Mouse (Mus musculus) embryonic facial prominence, embryonic 11.5 days (tissue): ENCODE results near the gene Rsbn1l. TPM values are rescaled to one million over a fixed set of nuclear protein-coding genes. Genes with fewer than 3 reads are reported as not detected.
A peak's percentile ranks its signal among the peaks of the same experiment; 100 is the strongest.

Experiments
- ATAC-seq: fragments of 200-750 bp; cut with Nextera tagmentation; replicated peaks from 2 replicates; pipeline ENCODE4 v1.8.0; 2017; ENCODE audit warnings: low read depth; ENCODE audit not compliant: insufficient number of reproducible peaks, low FRiP score, low TSS enrichment
- DNase-seq: peaks from one replicate; pipeline ENCODE4 v3.0.0-alpha.2; 2015; ENCODE audit warnings: low spot score
- H3K27ac ChIP-seq: fragments of 300-500 bp; sonication (generic); replicated peaks from 2 replicates; pipeline ENCODE4 v1.5.1; 2014; ENCODE audit warnings: mild to moderate bottlenecking, low read depth, low read length, control low read depth
- H3K27me3 ChIP-seq: fragments of 300-500 bp; sonication (generic); 2 replicates; pipeline ENCODE4 v1.6.1; 2014; ENCODE audit warnings: mild to moderate bottlenecking, low read length, moderate library complexity, mixed read lengths; ENCODE audit not compliant: control insufficient read depth, insufficient read depth
- H3K36me3 ChIP-seq: fragments of 300-500 bp; sonication (generic); replicated peaks from 2 replicates; pipeline ENCODE4 v1.6.1; 2014; ENCODE audit warnings: low read depth, mild to moderate bottlenecking, low read length, moderate library complexity, mixed read lengths; ENCODE audit not compliant: control insufficient read depth, insufficient read depth
- H3K4me1 ChIP-seq: fragments of 300-500 bp; sonication (generic); 2 replicates; pipeline ENCODE4 v1.6.1; 2014; ENCODE audit warnings: low read length, mixed read lengths; ENCODE audit not compliant: control insufficient read depth, insufficient read depth
- H3K4me2 ChIP-seq: fragments of 300-500 bp; sonication (generic); 2 replicates; pipeline ENCODE4 v1.6.1; 2014; ENCODE audit warnings: low read depth, mild to moderate bottlenecking, control low read depth, low read length, moderate library complexity
- H3K4me3 ChIP-seq: fragments of 300-500 bp; sonication (generic); 2 replicates; pipeline ENCODE4 v1.5.1; 2014; ENCODE audit warnings: low read depth, low read length, control low read depth
- H3K9ac ChIP-seq: fragments of 300-500 bp; sonication (generic); replicated peaks from 2 replicates; pipeline ENCODE4 v1.6.1; 2014; ENCODE audit warnings: mild to moderate bottlenecking, control low read depth, low read length
- H3K9me3 ChIP-seq: fragments of 300-500 bp; sonication (generic); replicated peaks from 2 replicates; pipeline ENCODE4 v1.6.1; 2016; ENCODE audit warnings: mild to moderate bottlenecking, low read length, inconsistent platforms, mixed read lengths; ENCODE audit not compliant: control insufficient read depth
- WGBS: fragments of 180-500 bp; shearing (Covaris S2); extraction: QIAGEN DNeasy Blood & Tissue Kit; methylation state at CpG from one replicate; pipeline ENCODE4 v1.1.7; 2014; 5-methylcytosine and 5-hydroxymethylcytosine counted together
- polyA plus RNA-seq: library from polyadenylated mRNA; unstranded; fragments of >200 nt; fragmentation: Nextera tagmentation; extraction: Ambion mirVana; gene quantifications from 2 replicates; pipeline ENCODE4 v1.2.1, GENCODE M21; 2014

Gene Rsbn1l
- polyA plus RNA-seq, 1 experiment from 2014 or later: 5.7 TPM

DNA sequence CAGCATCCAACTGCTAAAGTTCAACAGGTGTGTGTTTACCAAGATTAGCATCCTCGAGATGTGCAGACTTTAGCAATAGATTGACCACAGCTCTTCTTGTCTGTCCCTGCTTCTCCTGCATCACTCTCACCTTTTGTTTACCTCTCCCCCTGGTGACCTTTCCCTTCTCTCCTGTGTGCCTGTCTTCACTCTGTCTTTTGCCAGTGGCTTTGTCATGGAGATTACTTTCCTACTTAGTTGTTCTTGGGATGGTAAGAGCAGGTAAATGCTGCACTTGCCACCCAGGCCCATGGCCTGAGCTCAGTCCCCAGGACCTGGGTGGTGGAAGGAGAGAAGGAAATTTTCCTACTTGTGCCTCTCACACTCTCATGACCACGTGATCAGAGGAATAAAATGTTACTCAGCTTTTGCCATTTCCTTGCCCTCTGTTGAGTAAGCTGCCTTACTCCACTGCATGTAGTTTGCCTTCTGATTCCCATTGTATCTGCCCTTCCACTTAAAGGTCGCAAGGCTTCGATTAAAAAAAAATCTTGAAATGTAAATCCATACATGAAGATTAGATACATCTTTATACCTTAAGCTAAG is 72.1 kb downstream of the Rsbn1l start:
- Histone ChIP-seq H3K4me3 (no peak overlapping the region), H3K9me3 (no peaks in the 10 kb centered on the region), H3K27ac (no peak overlapping the region), H3K36me3 (no peaks in the 10 kb centered on the region), H3K4me1 (no peaks in the 10 kb centered on the region), H3K27me3 (no peaks in the 10 kb centered on the region), H3K4me2 (no peak overlapping the region), H3K9ac (no peak overlapping the region)
- ATAC-seq (no peak), DNase-seq (no peak)
- WGBS: 79% methylated on average over 4 of the region's 4 CpGs

DNA sequence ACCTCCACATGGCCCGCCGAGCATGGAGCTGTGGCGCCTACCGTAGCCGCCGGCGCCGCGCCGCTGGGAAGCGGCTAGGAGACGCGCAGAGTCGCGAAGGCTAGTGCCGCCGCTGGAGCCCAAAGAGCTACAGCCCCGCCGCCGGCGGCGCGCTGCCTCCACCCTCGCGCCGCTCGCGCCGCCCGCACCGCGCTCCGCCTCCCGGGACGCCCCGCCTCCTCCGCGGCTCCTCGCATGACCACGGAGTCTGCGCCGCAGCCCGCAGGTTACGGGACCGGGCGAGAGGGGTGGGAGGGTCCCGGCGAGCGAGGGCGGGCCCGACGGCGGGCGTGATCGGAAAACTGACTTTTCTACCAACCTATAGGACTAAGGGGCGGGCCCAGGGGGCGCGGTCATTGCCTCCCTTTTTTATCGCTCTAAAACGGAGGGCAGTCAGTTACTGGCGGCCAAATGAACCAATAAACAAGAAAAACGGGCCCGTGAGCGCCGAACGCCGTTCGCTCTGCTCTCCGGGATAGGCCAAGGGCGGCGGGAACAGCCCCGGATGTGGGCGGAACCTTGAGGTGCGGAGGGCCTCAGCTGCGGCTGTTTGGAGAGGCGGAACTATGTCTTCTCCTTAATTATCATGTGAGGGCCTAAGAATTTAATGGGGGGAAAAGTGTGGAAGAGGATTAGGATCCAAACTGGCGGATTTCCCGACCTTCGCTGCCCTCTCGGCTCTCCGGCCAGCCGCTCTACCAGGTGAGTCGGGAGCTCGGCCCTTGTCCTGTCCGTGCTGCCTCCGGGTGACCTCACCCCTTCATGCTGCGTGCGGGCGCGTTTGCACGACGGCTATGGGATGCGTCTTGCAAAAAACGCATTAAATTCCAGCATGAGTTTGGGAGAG is 74.0 kb downstream of the Rsbn1l start, which contains the start of the genes Phtf2 and Tmem60:
Gene Phtf2, minus strand, starts transcription at position 210 of the 886 bp plus-strand sequence.
Gene Tmem60, plus strand, starts transcription at position 277 of the 886 bp plus-strand sequence.
- under 1% methylated on average over 68 of the region's 94 CpGs for WGBS
- Histone ChIP-seq H3K4me3 (peak within 1 kb of the TSS; percentile 86), H3K36me3 (no peaks in the 10 kb centered on the region), H3K27me3 (no peaks in the 10 kb centered on the region), H3K27ac (peak within 1 kb of the TSS; percentile 92), H3K4me1 (no peaks in the 10 kb centered on the region), H3K9ac (peak within 1 kb of the TSS; percentile 86), H3K9me3 (no peaks in the 10 kb centered on the region), H3K4me2 (peak within 1 kb of the TSS; percentile 58)
- DNase-seq (peak; percentile 99), ATAC-seq (peak; percentile 99)

DNA sequence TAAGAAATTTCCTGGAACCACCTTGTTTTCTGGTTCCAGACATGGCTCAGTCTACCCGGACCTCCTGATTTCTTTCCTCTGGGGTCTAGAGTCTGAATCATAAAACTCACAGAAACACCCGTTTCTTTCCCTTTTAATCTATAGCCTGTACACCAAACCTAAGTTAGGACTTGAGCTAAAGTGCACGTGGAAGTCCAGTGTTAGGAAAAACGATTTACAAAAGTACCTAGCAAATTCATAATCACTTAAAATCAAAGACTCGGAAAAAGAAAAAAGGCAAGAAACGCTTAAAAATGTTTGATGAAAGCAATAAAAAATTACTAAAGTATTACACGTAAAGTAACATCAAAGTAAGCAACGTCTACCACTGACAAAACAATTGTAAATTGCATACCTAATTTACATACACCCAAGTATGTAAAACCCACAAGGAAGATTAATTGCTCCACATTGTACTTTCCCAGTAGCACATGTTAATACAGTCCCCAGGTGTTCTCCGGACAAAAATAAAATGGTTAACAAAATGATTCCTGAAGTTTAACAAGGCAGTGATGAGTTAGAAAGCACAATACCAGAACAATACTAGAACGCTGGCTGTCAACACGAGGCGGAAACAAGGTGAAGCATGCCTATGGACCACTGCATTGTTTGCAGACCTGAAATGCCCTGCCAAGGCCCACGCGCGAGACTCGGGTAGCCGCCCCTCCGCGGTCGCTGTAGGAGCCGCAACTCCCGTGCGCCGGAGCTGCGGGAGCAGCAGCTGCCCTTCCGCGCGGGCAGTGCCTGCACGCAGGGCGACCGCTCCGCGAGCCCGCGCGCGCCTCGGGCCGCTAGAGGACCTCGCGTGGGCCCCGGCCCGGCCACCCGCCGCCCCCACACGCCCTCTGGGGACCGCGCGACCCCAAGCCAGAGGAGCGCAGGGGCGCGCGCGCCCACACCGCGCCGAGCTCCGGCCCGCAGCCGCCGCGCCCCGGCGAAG is 75.1 kb downstream of the Rsbn1l start:
- Histone ChIP-seq H3K9ac (peak overlapping the region; percentile 86), H3K4me2 (peak overlapping the region; percentile 58), H3K9me3 (no peaks in the 10 kb centered on the region), H3K4me3 (peak overlapping the region; percentile 86), H3K27ac (peak overlapping the region; percentile 92), H3K36me3 (no peaks in the 10 kb centered on the region), H3K27me3 (no peaks in the 10 kb centered on the region), H3K4me1 (no peaks in the 10 kb centered on the region)
- ATAC-seq (no peak; the same call in 1 of the 2 replicates), DNase-seq (peak; percentile 62)
- WGBS: 3% methylated on average over 52 of the region's 64 CpGs

DNA sequence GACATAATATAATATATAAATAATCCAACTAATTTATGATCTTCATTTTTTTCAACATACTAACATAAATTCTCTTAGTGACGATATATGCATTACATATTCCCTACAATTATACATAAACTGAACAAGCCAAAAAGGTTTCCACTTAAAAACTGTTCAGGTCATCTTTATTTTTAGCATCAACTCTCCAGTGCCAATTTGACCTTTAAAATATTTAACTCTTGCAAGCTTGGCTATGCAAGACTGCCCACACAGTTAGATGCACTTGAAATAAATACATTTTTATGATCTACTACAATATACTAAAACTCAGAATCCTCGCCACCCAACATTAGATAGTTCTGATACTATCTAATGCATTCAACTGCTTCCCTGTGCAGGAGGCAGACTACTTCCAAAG is 75.8 kb downstream of the Rsbn1l start:
- H3K9ac ChIP-seq: no peak overlapping the region
- 0 out of 2 replicates have a peak overlapping the region, but pooled peaks have one; percentile 1 for H3K4me2 ChIP-seq
- no peaks in the 10 kb centered on the region for H3K36me3 ChIP-seq
- DNase-seq (no peak), ATAC-seq (no peak)
- no peaks in the 10 kb centered on the region for H3K9me3 ChIP-seq
- no peaks in the 10 kb centered on the region for H3K27me3 ChIP-seq
- 78% methylated on average over 2 of the region's 2 CpGs for WGBS
- H3K27ac ChIP-seq: no peak overlapping the region
- peak overlapping the region; percentile 86 for H3K4me3 ChIP-seq
- H3K4me1 ChIP-seq: no peaks in the 10 kb centered on the region

DNA sequence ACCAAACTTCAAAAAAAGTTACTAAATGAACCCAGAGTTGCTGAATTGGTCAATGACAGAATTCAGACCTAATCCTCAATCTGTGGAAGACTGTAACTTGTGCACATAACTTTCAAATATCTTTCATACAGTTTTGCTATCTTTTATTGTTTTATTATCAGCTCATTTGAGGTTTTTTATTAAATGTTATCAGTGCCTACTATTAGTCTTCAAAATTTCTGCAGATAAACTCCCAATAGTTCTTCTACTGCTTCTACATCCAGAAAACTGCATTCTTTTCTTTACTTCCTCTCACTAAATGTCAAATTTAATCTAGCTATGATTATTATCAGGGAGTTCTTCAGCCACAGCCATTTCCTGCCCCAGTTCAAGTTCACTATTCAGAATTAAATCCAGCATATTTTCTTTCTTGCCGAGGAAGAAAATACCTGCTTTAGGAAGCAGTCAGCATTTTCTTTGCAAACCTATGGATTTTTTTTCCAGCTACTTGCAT is 79.2 kb downstream of the Rsbn1l start:
- no peak overlapping the region for H3K4me3 ChIP-seq
- H3K9ac ChIP-seq: no peak overlapping the region
- no peaks in the 10 kb centered on the region for H3K9me3 ChIP-seq
- no peaks in the 10 kb centered on the region for H3K4me1 ChIP-seq
- ATAC-seq (no peak), DNase-seq (no peak)
- 56% methylated on average over 1 of the region's 1 CpGs for WGBS
- no peaks in the 10 kb centered on the region for H3K36me3 ChIP-seq
- no peak overlapping the region for H3K4me2 ChIP-seq
- H3K27ac ChIP-seq: no peak overlapping the region
- no peaks in the 10 kb centered on the region for H3K27me3 ChIP-seq

DNA sequence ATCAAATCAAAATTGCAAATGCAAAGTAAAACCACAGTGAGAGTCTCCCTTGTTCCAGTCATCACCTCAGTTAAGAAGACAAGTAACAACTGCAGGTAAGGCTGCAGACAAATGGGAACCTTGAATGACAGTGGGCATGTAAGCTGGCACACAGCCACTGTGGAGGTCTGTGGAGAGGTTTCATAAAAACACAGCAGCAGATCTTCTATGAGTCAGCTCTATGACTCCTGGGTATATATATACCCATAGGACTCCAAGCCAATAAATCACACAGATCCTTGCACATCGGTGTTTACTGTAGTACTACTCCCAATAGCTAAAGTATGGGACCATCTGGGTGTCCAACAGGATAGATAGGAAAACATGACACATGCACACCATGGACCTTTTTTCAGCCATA is 83.1 kb downstream of the Rsbn1l start:
- Histone ChIP-seq H3K4me3 (no peak overlapping the region), H3K27me3 (no peaks in the 10 kb centered on the region), H3K36me3 (no peaks in the 10 kb centered on the region), H3K9ac (no peak overlapping the region), H3K27ac (no peak overlapping the region), H3K9me3 (no peaks in the 10 kb centered on the region), H3K4me2 (no peak overlapping the region), H3K4me1 (no peaks in the 10 kb centered on the region)
- WGBS: 92% methylated on average over 1 of the region's 1 CpGs
- ATAC-seq (no peak), DNase-seq (no peak)

DNA sequence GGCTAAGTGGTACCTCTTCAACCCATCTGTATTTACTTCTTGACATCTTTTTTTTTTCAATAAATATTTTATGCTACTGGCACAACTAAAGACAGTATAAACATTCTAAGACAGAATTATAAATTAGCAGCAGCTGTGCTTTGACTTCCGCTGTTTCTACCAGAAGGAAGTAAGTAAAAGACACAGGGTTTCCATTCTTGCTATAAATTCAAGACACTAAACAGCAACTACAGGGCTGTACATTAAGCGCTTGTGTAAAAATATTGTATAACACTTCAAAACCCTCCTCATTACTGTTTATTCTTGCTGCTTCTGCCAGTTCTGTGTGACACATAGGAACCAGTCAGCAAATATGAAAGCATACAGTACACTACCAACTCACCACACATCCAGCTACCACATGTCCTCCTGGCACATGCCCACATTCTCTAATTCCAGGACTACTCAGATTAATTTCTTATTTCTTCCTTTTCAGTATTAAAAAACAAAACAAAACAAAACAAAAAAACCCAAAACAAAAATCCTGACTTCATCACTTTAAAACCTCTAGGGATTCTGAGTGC is 90.9 kb downstream of the Rsbn1l start:
- Histone ChIP-seq H3K9me3 (no peaks in the 10 kb centered on the region), H3K4me3 (no peak overlapping the region), H3K27me3 (no peaks in the 10 kb centered on the region), H3K4me1 (no peaks in the 10 kb centered on the region), H3K36me3 (no peaks in the 10 kb centered on the region), H3K4me2 (no peak overlapping the region), H3K27ac (no peak overlapping the region), H3K9ac (no peak overlapping the region)
- no peak for DNase-seq
- no peak for ATAC-seq
- 81% methylated on average over 2 of the region's 2 CpGs for WGBS
